Mouse (Mus musculus): ENCODE data around the gene Cldn34c1. TPM values are rescaled to one million over a fixed set of nuclear protein-coding genes. Genes with fewer than 3 reads are reported as not detected.

Gene Cldn34c1
- 7.9 and 9.1 TPM in 2 replicates for polyA plus RNA-seq (2015; fragmentation: Nextera tagmentation; extraction: Ambion mirVana)

DNA sequence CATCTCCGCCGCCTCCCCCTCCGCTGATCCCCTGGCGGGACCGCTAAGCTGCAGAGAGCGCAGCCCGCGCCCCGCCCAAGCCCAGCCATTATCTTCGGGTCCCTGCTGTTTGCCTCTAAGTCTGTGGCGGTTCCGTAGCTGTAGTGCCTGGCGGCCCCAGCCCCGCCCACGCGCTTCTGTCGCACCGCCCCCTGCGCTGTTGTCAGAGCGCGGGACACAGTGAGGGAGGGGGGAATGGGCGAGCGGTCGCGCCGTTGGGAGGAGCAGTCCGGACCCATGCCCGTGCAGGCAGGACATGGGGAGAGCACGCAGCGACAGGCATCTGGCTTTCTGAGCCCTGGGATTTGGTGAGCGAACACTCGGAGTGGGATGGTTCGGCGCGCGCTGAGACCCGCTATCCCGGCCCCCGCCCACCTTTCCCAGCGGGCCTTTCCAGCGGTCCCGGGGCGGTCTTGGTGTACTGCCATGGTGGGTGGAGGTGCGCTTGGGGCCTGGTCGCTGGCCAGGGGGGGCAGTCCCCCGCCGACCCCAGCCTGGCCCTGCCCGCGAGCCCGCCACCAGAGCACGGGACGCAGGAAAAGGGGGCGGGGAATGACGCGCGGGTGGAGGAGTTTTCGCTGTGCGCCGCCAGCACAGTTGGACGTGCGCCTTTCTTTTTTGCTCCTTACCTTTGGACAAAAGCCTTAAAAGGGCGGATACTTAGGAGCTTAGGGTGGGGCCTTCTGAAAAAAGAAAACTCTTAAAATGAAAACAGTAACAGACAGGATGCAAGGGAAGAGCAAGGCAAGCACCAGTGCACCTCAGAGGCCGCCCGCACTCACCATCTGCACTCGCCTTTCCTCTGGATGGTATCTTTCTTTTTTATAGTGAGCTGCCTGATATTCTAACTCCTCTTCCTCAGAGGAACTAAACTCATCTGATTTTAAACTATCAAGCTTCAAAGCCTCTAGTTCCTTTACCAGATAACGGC lies at the start of gene Cldn34c1:
TSS of gene Cldn34c1 (plus strand) at position 205 of the 970 bp plus-strand sequence.

DNA sequence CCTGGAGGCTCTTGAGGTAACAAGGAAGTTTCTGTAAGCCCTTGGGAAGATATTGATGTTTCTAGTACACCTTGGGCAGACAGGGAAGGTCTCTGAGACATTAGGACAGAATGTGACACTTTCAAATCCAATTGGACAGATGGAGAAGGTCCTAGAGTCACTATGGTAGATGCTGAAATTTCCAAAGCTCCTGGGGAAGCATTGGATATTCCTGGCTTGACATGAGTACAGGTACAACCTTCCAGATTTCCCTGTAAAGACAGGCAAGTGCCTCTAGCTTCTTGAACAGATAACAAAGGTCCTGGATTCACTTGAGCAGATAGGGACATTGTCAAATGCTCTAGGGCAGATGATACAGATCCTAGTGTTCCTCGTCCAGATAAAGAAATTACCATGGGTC lies 119.1 kb downstream of the Cldn34c1 start, which contains the start of gene Srsx:
TSS of gene Srsx (minus strand) at position 101 of the 400 bp plus-strand sequence.

Other genes with a start within 250 kb of the Cldn34c1 start
- gene Gm17521, start 73.8 kb upstream of the Cldn34c1 start, polyA plus RNA-seq (2015; fragmentation: Nextera tagmentation; extraction: Ambion mirVana), result not detected in 2 replicates
- gene Srsx, start 119.0 kb downstream of the Cldn34c1 start, polyA plus RNA-seq (2015; fragmentation: Nextera tagmentation; extraction: Ambion mirVana), result not detected in 2 replicates
- gene Gm17577, start 143.4 kb downstream of the Cldn34c1 start, polyA plus RNA-seq (2015; fragmentation: Nextera tagmentation; extraction: Ambion mirVana), result not detected in 2 replicates